Mouse (Mus musculus): ENCODE results near the gene Leng9. TPM values are rescaled to one million over a fixed set of nuclear protein-coding genes. Genes with fewer than 3 reads are reported as not detected.

Leng9 gene
- total and polyA plus RNA-seq, 2 experiments, result 2.0 to 4.7 TPM

GRCm38 (mm10) chr7:4142796-4143445 is 7.3 kb downstream of the Leng9 start:
- Histone ChIP-seq H3K4me1 (ENCODE audit: control insufficient read depth, insufficient read depth, low read length) (peaks cover 4% of the 10 kb centered on the region; the same call in 1 of the 2 replicates), H3K9ac (ENCODE audit: low read depth, low read length) (no peak overlapping the region), H3K4me3 (ENCODE audit: insufficient read depth, low read depth, low read length) (no peak overlapping the region), H3K79me2 (ENCODE audit: control insufficient read depth, insufficient read depth, low read length) (peaks cover 11% of the 10 kb centered on the region; the same call in 1 of the 2 replicates), H3K27ac (replicated peaks; ENCODE audit: insufficient read depth, low read depth, low read length) (no peak overlapping the region), H3K36me3 (ENCODE audit: control insufficient read depth, insufficient read depth, low read length) (peaks cover 52% of the 10 kb centered on the region), H3K27me3 (ENCODE audit: control insufficient read depth, insufficient read depth, low read length) (no peaks in the 10 kb centered on the region)
- DNase-seq (ENCODE audit: extremely low read depth, low read depth, low spot score), result no peak
- WGBS, result 96% methylated on average over 10 of the region's 10 CpGs
- TF ChIP-seq POLR2A (IDR thresholded peaks at IDR 0.05; ENCODE audit: extremely low read depth, insufficient read depth, low read length), result no peak
- no peak for TF ChIP-seq CTCF (IDR thresholded peaks at IDR 0.05; ENCODE audit: low read depth, low read length)

- Histone ChIP-seq H3K9ac (ENCODE audit: low read depth, low read length) (no peak overlapping the region), H3K27me3 (ENCODE audit: control insufficient read depth, insufficient read depth, low read length) (no peaks in the 10 kb centered on the region), H3K4me3 (ENCODE audit: insufficient read depth, low read depth, low read length) (no peak overlapping the region), H3K4me1 (ENCODE audit: control insufficient read depth, insufficient read depth, low read length) (peaks cover 5% of the 10 kb centered on the region; the same call in 1 of the 2 replicates), H3K36me3 (ENCODE audit: control insufficient read depth, insufficient read depth, low read length) (peaks cover 49% of the 10 kb centered on the region), H3K79me2 (ENCODE audit: control insufficient read depth, insufficient read depth, low read length) (peaks cover 18% of the 10 kb centered on the region; the same call in 1 of the 2 replicates), H3K27ac (replicated peaks; ENCODE audit: insufficient read depth, low read depth, low read length) (no peak overlapping the region)
- TF ChIP-seq POLR2A (IDR thresholded peaks at IDR 0.05; ENCODE audit: extremely low read depth, insufficient read depth, low read length), result no peak
- no peak for TF ChIP-seq CTCF (IDR thresholded peaks at IDR 0.05; ENCODE audit: low read depth, low read length)
- DNase-seq (ENCODE audit: extremely low read depth, low read depth, low spot score), result no peak
- whole genome bisulfite sequencing, result 91% methylated on average over 6 of the region's 6 CpGs
Measured at GRCm38 (mm10) chr7:4141648-4142325, 8.4 kb downstream of the Leng9 start.

- no peak for DNase-seq (ENCODE audit: extremely low read depth, low read depth, low spot score)
- H3K9ac ChIP-seq (ENCODE audit: low read depth, low read length), result no peak overlapping the region
- no peak overlapping the region for H3K27ac ChIP-seq (replicated peaks; ENCODE audit: insufficient read depth, low read depth, low read length)
- TF ChIP-seq POLR2A (IDR thresholded peaks at IDR 0.05; ENCODE audit: extremely low read depth, insufficient read depth, low read length) (no peak), CTCF (IDR thresholded peaks at IDR 0.05; ENCODE audit: low read depth, low read length) (no peak)
- H3K79me2 ChIP-seq (ENCODE audit: control insufficient read depth, insufficient read depth, low read length), result peaks cover 18% of the 10 kb centered on the region; the same call in 1 of the 2 replicates
- peaks cover 9% of the 10 kb centered on the region for H3K4me1 ChIP-seq (ENCODE audit: control insufficient read depth, insufficient read depth, low read length)
- H3K27me3 ChIP-seq (ENCODE audit: control insufficient read depth, insufficient read depth, low read length), result no peaks in the 10 kb centered on the region
- peaks cover 42% of the 10 kb centered on the region for H3K36me3 ChIP-seq (ENCODE audit: control insufficient read depth, insufficient read depth, low read length)
- H3K4me3 ChIP-seq (ENCODE audit: insufficient read depth, low read depth, low read length), result no peak overlapping the region
- 90% methylated on average over 5 of the region's 5 CpGs for WGBS
Measured at GRCm38 (mm10) chr7:4139391-4139790, 10.8 kb downstream of the Leng9 start.

- H3K79me2 ChIP-seq (ENCODE audit: control insufficient read depth, insufficient read depth, low read length), result peaks cover 18% of the 10 kb centered on the region; the same call in 1 of the 2 replicates
- peaks cover 36% of the 10 kb centered on the region for H3K36me3 ChIP-seq (ENCODE audit: control insufficient read depth, insufficient read depth, low read length)
- H3K4me3 ChIP-seq (ENCODE audit: insufficient read depth, low read depth, low read length), result no peak overlapping the region
- WGBS, result 89% methylated on average over 7 of the region's 7 CpGs
- H3K9ac ChIP-seq (ENCODE audit: low read depth, low read length), result no peak overlapping the region
- no peak for TF ChIP-seq CTCF (IDR thresholded peaks at IDR 0.05; ENCODE audit: low read depth, low read length)
- peaks cover 9% of the 10 kb centered on the region for H3K4me1 ChIP-seq (ENCODE audit: control insufficient read depth, insufficient read depth, low read length)
- no peak for DNase-seq (ENCODE audit: extremely low read depth, low read depth, low spot score)
- no peak overlapping the region for H3K27ac ChIP-seq (replicated peaks; ENCODE audit: insufficient read depth, low read depth, low read length)
- H3K27me3 ChIP-seq (ENCODE audit: control insufficient read depth, insufficient read depth, low read length), result no peaks in the 10 kb centered on the region
Measured at GRCm38 (mm10) chr7:4138671-4139070, 11.5 kb downstream of the Leng9 start.

DNA sequence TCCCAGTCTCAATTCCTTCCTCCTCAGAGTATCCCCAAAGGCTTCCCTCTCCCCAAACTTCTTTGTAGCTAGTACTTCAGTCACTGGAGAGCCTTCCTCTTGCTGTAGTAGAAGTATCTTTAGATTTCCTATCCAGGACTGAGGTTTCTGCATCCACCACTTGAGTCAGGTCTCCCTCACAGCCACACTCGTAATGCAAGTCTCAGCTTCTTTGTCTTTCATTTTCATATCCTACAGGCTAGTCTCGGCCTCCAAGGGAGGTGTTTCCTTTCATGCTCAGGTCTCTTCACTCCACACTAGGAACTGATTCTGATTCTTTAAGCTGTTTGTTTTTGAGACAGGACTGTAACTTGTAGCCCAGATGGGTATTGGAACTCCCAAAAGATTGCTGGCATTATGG is 12.0 kb downstream of the Leng9 start:
- Histone ChIP-seq H3K27ac (replicated peaks; ENCODE audit: insufficient read depth, low read depth, low read length) (no peak overlapping the region), H3K27me3 (ENCODE audit: control insufficient read depth, insufficient read depth, low read length) (no peaks in the 10 kb centered on the region), H3K4me3 (ENCODE audit: insufficient read depth, low read depth, low read length) (no peak overlapping the region), H3K9ac (ENCODE audit: low read depth, low read length) (no peak overlapping the region; the same call in 1 of the 2 replicates), H3K4me1 (ENCODE audit: control insufficient read depth, insufficient read depth, low read length) (peaks cover 9% of the 10 kb centered on the region), H3K79me2 (ENCODE audit: control insufficient read depth, insufficient read depth, low read length) (peaks cover 18% of the 10 kb centered on the region; the same call in 1 of the 2 replicates), H3K36me3 (ENCODE audit: control insufficient read depth, insufficient read depth, low read length) (peaks cover 34% of the 10 kb centered on the region)
- TF ChIP-seq POLR2A (IDR thresholded peaks at IDR 0.05; ENCODE audit: extremely low read depth, insufficient read depth, low read length) (no peak), CTCF (IDR thresholded peaks at IDR 0.05; ENCODE audit: low read depth, low read length) (no peak)
- no peak for DNase-seq (ENCODE audit: extremely low read depth, low read depth, low spot score)
- WGBS, result 71% methylated on average over 2 of the region's 2 CpGs

- 45% methylated on average over 3 of the region's 3 CpGs for WGBS
- no peak for TF ChIP-seq CTCF (IDR thresholded peaks at IDR 0.05; ENCODE audit: low read depth, low read length)
- TF ChIP-seq POLR2A (IDR thresholded peaks at IDR 0.05; ENCODE audit: extremely low read depth, insufficient read depth, low read length), result no peak
- H3K27ac ChIP-seq (replicated peaks; ENCODE audit: insufficient read depth, low read depth, low read length), result peak overlapping the region; percentile 47; the same call in 1 of the 2 replicates
- H3K9ac ChIP-seq (ENCODE audit: low read depth, low read length), result peak overlapping the region; percentile 89
- peaks cover 18% of the 10 kb centered on the region; the same call in 1 of the 2 replicates for H3K79me2 ChIP-seq (ENCODE audit: control insufficient read depth, insufficient read depth, low read length)
- peaks cover 32% of the 10 kb centered on the region for H3K36me3 ChIP-seq (ENCODE audit: control insufficient read depth, insufficient read depth, low read length)
- H3K4me1 ChIP-seq (ENCODE audit: control insufficient read depth, insufficient read depth, low read length), result peaks cover 9% of the 10 kb centered on the region
- H3K27me3 ChIP-seq (ENCODE audit: control insufficient read depth, insufficient read depth, low read length), result no peaks in the 10 kb centered on the region
- no peak for DNase-seq (ENCODE audit: extremely low read depth, low read depth, low spot score)
- peak overlapping the region; percentile 82 for H3K4me3 ChIP-seq (ENCODE audit: insufficient read depth, low read depth, low read length)
Measured at GRCm38 (mm10) chr7:4137746-4138145, 12.4 kb downstream of the Leng9 start.

Measured in liver, adult 2 months (tissue).